Mouse (Mus musculus) kidney, embryonic 14.5 days (tissue): ENCODE results near the gene Trim44. TPM values are rescaled to one million over a fixed set of nuclear protein-coding genes. Genes with fewer than 3 reads are reported as not detected.
A peak's percentile ranks its signal among the peaks of the same experiment; 100 is the strongest.

ENCODE experiments used
- ATAC-seq: fragments of 200-750 bp; cut with Nextera tagmentation; 2 replicates; pipeline ENCODE4 v1.8.0; 2017; ENCODE audit warnings: moderate number of reproducible peaks, mild to moderate bottlenecking, moderate TSS enrichment, moderate library complexity; ENCODE audit not compliant: low FRiP score, low TSS enrichment
- H3K27ac ChIP-seq: fragments of 300-500 bp; sonication (generic); 2 replicates; pipeline ENCODE4 v1.5.1; 2014; ENCODE audit warnings: low read depth, mild to moderate bottlenecking, low read length, moderate library complexity, mixed read lengths
- H3K27me3 ChIP-seq: fragments of 300-500 bp; sonication (generic); 2 replicates; pipeline ENCODE4 v1.6.1; 2014; ENCODE audit warnings: mild to moderate bottlenecking, low read length; ENCODE audit not compliant: control insufficient read depth, insufficient read depth
- H3K36me3 ChIP-seq: fragments of 300-500 bp; sonication (generic); 2 replicates; pipeline ENCODE4 v1.6.1; 2014; ENCODE audit warnings: low read length, mixed read lengths; ENCODE audit not compliant: control insufficient read depth, insufficient read depth
- H3K4me1 ChIP-seq: fragments of 300-500 bp; sonication (generic); 2 replicates; pipeline ENCODE4 v1.6.1; 2014; ENCODE audit warnings: low read length, mixed read lengths; ENCODE audit not compliant: control insufficient read depth, insufficient read depth
- H3K4me2 ChIP-seq: fragments of 300-500 bp; sonication (generic); replicated peaks from 2 replicates; pipeline ENCODE4 v1.6.1; 2014; ENCODE audit warnings: low read depth, mild to moderate bottlenecking, low read length
- H3K4me3 ChIP-seq: fragments of 300-500 bp; sonication (generic); 2 replicates; pipeline ENCODE4 v1.5.1; 2014; ENCODE audit warnings: mild to moderate bottlenecking, low read length
- H3K9ac ChIP-seq: fragments of 300-500 bp; sonication (generic); 2 replicates; pipeline ENCODE4 v1.6.1; 2014; ENCODE audit warnings: low read depth, mild to moderate bottlenecking, low read length, moderate library complexity
- H3K9me3 ChIP-seq: fragments of 300-500 bp; sonication (generic); 2 replicates; pipeline ENCODE4 v1.6.1; 2016; ENCODE audit warnings: low read length; ENCODE audit not compliant: control insufficient read depth
- WGBS: fragments of 180-500 bp; shearing (Covaris S2); extraction: QIAGEN DNeasy Blood & Tissue Kit; methylation state at CpG from one replicate; pipeline ENCODE4 v1.1.7; 2014; 5-methylcytosine and 5-hydroxymethylcytosine counted together
- polyA plus RNA-seq: library from polyadenylated mRNA; unstranded; fragments of >200 nt; fragmentation: Nextera tagmentation; extraction: Ambion mirVana; gene quantifications from 2 replicates; pipeline ENCODE4 v1.2.1, GENCODE M21; 2014

The Trim44 gene
- polyA plus RNA-seq, 1 experiment from 2014 or later: 42.5 TPM

GRCm38 (mm10) chr2:102399864-102400604, 7.6 kb downstream of the Trim44 start:
- WGBS: 41% methylated on average over 42 of the region's 48 CpGs
- no peaks in the 10 kb centered on the region for H3K27me3 ChIP-seq
- no peak; the same call in 1 of the 2 replicates for ATAC-seq

GRCm38 (mm10) chr2:102396493-102396892, 11.1 kb downstream of the Trim44 start:
- WGBS: 76% methylated on average over 1 of the region's 1 CpGs
- ATAC-seq: no peak

More at GRCm38 (mm10) chr2:102399864-102400604, 7.6 kb downstream of the Trim44 start:
- peak overlapping the region; percentile 90 for H3K27ac ChIP-seq
- H3K9ac ChIP-seq: peak overlapping the region; percentile 92
- H3K4me1 ChIP-seq: peaks cover 12% of the 10 kb centered on the region
- H3K36me3 ChIP-seq: no peaks in the 10 kb centered on the region
- H3K4me2 ChIP-seq: peak overlapping the region; percentile 88
- H3K4me3 ChIP-seq: peak overlapping the region; percentile 69
- H3K9me3 ChIP-seq: no peaks in the 10 kb centered on the region

GRCm38 (mm10) chr2:102393457-102393856, 14.2 kb downstream of the Trim44 start:
- H3K27ac ChIP-seq: no peak overlapping the region
- no peaks in the 10 kb centered on the region for H3K9me3 ChIP-seq
- H3K4me1 ChIP-seq: no peaks in the 10 kb centered on the region
- H3K27me3 ChIP-seq: no peaks in the 10 kb centered on the region
- WGBS: 87% methylated on average over 1 of the region's 1 CpGs
- no peak overlapping the region for H3K9ac ChIP-seq
- H3K4me2 ChIP-seq: no peak overlapping the region
- H3K4me3 ChIP-seq: no peak overlapping the region
- H3K36me3 ChIP-seq: no peaks in the 10 kb centered on the region
- ATAC-seq: no peak

More at GRCm38 (mm10) chr2:102396493-102396892, 11.1 kb downstream of the Trim44 start:
- H3K36me3 ChIP-seq: no peaks in the 10 kb centered on the region
- no peak overlapping the region for H3K4me3 ChIP-seq
- no peak overlapping the region for H3K9ac ChIP-seq
- H3K27me3 ChIP-seq: no peaks in the 10 kb centered on the region
- H3K4me2 ChIP-seq: no peak overlapping the region
- no peaks in the 10 kb centered on the region for H3K9me3 ChIP-seq
- no peak overlapping the region for H3K27ac ChIP-seq
- peaks cover 12% of the 10 kb centered on the region for H3K4me1 ChIP-seq

- no peaks in the 10 kb centered on the region for H3K27me3 ChIP-seq
- no peak overlapping the region for H3K9ac ChIP-seq
- ATAC-seq: no peak
- H3K27ac ChIP-seq: no peak overlapping the region
- H3K4me2 ChIP-seq: no peak overlapping the region
- no peaks in the 10 kb centered on the region for H3K9me3 ChIP-seq
- peaks cover 3% of the 10 kb centered on the region; the same call in 1 of the 2 replicates for H3K36me3 ChIP-seq
- H3K4me1 ChIP-seq: peaks cover 11% of the 10 kb centered on the region; the same call in 1 of the 2 replicates
- H3K4me3 ChIP-seq: no peak overlapping the region
Measured at GRCm38 (mm10) chr2:102385328-102385902, 22.2 kb downstream of the Trim44 start.

- 50% methylated on average over 1 of the region's 1 CpGs for WGBS
- no peak overlapping the region for H3K4me2 ChIP-seq
- 0 out of 2 replicates have a peak, but pooled peaks have one; percentile 28 for ATAC-seq
- H3K9ac ChIP-seq: no peak overlapping the region
- H3K36me3 ChIP-seq: peaks cover 6% of the 10 kb centered on the region; the same call in 1 of the 2 replicates
- H3K27ac ChIP-seq: no peak overlapping the region
- H3K4me3 ChIP-seq: no peak overlapping the region
- H3K27me3 ChIP-seq: no peaks in the 10 kb centered on the region
- peaks cover 11% of the 10 kb centered on the region; the same call in 1 of the 2 replicates for H3K4me1 ChIP-seq
- no peaks in the 10 kb centered on the region for H3K9me3 ChIP-seq
Measured at GRCm38 (mm10) chr2:102384496-102384895, 23.1 kb downstream of the Trim44 start.

- Histone ChIP-seq H3K27ac (no peak overlapping the region), H3K9me3 (no peaks in the 10 kb centered on the region), H3K9ac (no peak overlapping the region), H3K4me1 (peaks cover 11% of the 10 kb centered on the region; the same call in 1 of the 2 replicates), H3K27me3 (no peaks in the 10 kb centered on the region), H3K4me3 (no peak overlapping the region), H3K36me3 (peaks cover 6% of the 10 kb centered on the region; the same call in 1 of the 2 replicates), H3K4me2 (no peak overlapping the region)
- ATAC-seq: no peak
- WGBS: 58% methylated on average over 2 of the region's 2 CpGs
Measured at GRCm38 (mm10) chr2:102384057-102384456, 23.6 kb downstream of the Trim44 start.

GRCm38 (mm10) chr2:102383069-102383834, 24.4 kb downstream of the Trim44 start:
- H3K4me1 ChIP-seq: peaks cover 11% of the 10 kb centered on the region; the same call in 1 of the 2 replicates
- H3K27me3 ChIP-seq: no peaks in the 10 kb centered on the region
- H3K9me3 ChIP-seq: no peaks in the 10 kb centered on the region
- H3K36me3 ChIP-seq: peaks cover 6% of the 10 kb centered on the region; the same call in 1 of the 2 replicates
- ATAC-seq: no peak
- no peak overlapping the region for H3K9ac ChIP-seq
- no peak overlapping the region for H3K27ac ChIP-seq
- WGBS: 44% methylated on average over 3 of the region's 3 CpGs
- H3K4me3 ChIP-seq: no peak overlapping the region
- no peak overlapping the region for H3K4me2 ChIP-seq

- Histone ChIP-seq H3K4me1 (peaks cover 11% of the 10 kb centered on the region; the same call in 1 of the 2 replicates), H3K27me3 (no peaks in the 10 kb centered on the region), H3K9ac (no peak overlapping the region), H3K9me3 (no peaks in the 10 kb centered on the region), H3K27ac (no peak overlapping the region), H3K36me3 (peaks cover 6% of the 10 kb centered on the region; the same call in 1 of the 2 replicates), H3K4me2 (no peak overlapping the region), H3K4me3 (no peak overlapping the region)
- no peak for ATAC-seq
- WGBS: 60% methylated on average over 3 of the region's 3 CpGs
Measured at GRCm38 (mm10) chr2:102382519-102382918, 25.1 kb downstream of the Trim44 start.
